Mouse (Mus musculus) heart, embryonic 11.5 days (tissue): ENCODE measurements around the gene Cdk12. TPM values are rescaled to one million over a fixed set of nuclear protein-coding genes. Genes with fewer than 3 reads are reported as not detected.
A peak's percentile ranks its signal among the peaks of the same experiment; 100 is the strongest.
"Not testable (repeated sequence)": the region's sequence is repeated elsewhere in the genome, so short reads cannot be mapped to it uniquely, and the experiment has no call there.

ENCODE experiments used
- ATAC-seq: fragments of 200-750 bp; cut with Nextera tagmentation; replicated peaks from 2 replicates; pipeline ENCODE4 v1.8.0; 2017; ENCODE audit warnings: moderate library complexity; ENCODE audit not compliant: insufficient number of reproducible peaks, low FRiP score, low TSS enrichment
- H3K27ac ChIP-seq: fragments of 300-500 bp; sonication (generic); 2 replicates; pipeline ENCODE4 v1.5.1; 2014; ENCODE audit warnings: mild to moderate bottlenecking, low read depth, low read length
- H3K27me3 ChIP-seq: fragments of 300-500 bp; sonication (generic); 2 replicates; pipeline ENCODE4 v1.6.1; 2014; ENCODE audit warnings: mild to moderate bottlenecking, low read length, mixed read lengths; ENCODE audit not compliant: control insufficient read depth, insufficient read depth
- H3K36me3 ChIP-seq: fragments of 300-500 bp; sonication (generic); 2 replicates; pipeline ENCODE4 v1.6.1; 2014; ENCODE audit warnings: mild to moderate bottlenecking, low read length, moderate library complexity, mixed read lengths; ENCODE audit not compliant: control insufficient read depth, insufficient read depth
- H3K4me1 ChIP-seq: fragments of 300-500 bp; sonication (generic); 2 replicates; pipeline ENCODE4 v1.6.1; 2014; ENCODE audit warnings: low read length; ENCODE audit not compliant: control insufficient read depth, insufficient read depth
- H3K4me2 ChIP-seq: fragments of 300-500 bp; sonication (generic); 2 replicates; pipeline ENCODE4 v1.6.1; 2014; ENCODE audit warnings: mild to moderate bottlenecking, moderate library complexity
- H3K4me3 ChIP-seq: fragments of 300-500 bp; sonication (generic); 2 replicates; pipeline ENCODE4 v1.5.1; 2014; ENCODE audit warnings: low read depth, low read length
- H3K9ac ChIP-seq: fragments of 300-500 bp; sonication (generic); 2 replicates; pipeline ENCODE4 v1.6.1; 2014; ENCODE audit warnings: mild to moderate bottlenecking, low read depth, low read length, moderate library complexity
- H3K9me3 ChIP-seq: fragments of 300-500 bp; sonication (generic); replicated peaks from 2 replicates; pipeline ENCODE4 v1.6.1; 2016; ENCODE audit warnings: low read length; ENCODE audit not compliant: control insufficient read depth
- WGBS: fragments of 180-500 bp; shearing (Covaris S2); extraction: QIAGEN DNeasy Blood & Tissue Kit; methylation state at CpG from one replicate; pipeline ENCODE4 v1.1.7; 2014; ENCODE audit not compliant: insufficient replicate concordance; 5-methylcytosine and 5-hydroxymethylcytosine counted together
- polyA plus RNA-seq: library from polyadenylated mRNA; unstranded; fragments of >200 nt; fragmentation: Nextera tagmentation; extraction: Ambion mirVana; gene quantifications from 2 replicates; pipeline ENCODE4 v1.2.1, GENCODE M21; 2014

Gene Cdk12
- polyA plus RNA-seq, 1 experiment from 2014 or later = 11.4 TPM

GRCm38 (mm10) chr11:98201791-98202640 lies 843 bp upstream of the Cdk12 start:
- 3% methylated on average over 27 of the region's 27 CpGs for WGBS
- Histone ChIP-seq H3K9ac (peak overlapping the region; percentile 100), H3K4me1 (peaks cover 6% of the 10 kb centered on the region; the same call in 1 of the 2 replicates), H3K4me2 (peak overlapping the region; percentile 73), H3K27ac (peak overlapping the region; percentile 100), H3K4me3 (peak overlapping the region; percentile 95), H3K9me3 (no peaks in the 10 kb centered on the region), H3K27me3 (no peaks in the 10 kb centered on the region), H3K36me3 (no peaks in the 10 kb centered on the region)
- 0 out of 2 replicates have a peak, but pooled peaks have one; percentile 19 for ATAC-seq

- H3K4me2 ChIP-seq = peak overlapping the region; percentile 73
Observed at GRCm38 (mm10) chr11:98203351-98203911, 572 bp downstream of the Cdk12 start.

GRCm38 (mm10) chr11:98203931-98204421 lies 1.1 kb downstream of the Cdk12 start:
- Histone ChIP-seq H3K9ac (peak overlapping the region; percentile 100), H3K4me3 (peak overlapping the region; percentile 95), H3K27me3 (no peaks in the 10 kb centered on the region), H3K9me3 (no peaks in the 10 kb centered on the region), H3K27ac (0 out of 2 replicates have a peak overlapping the region, but pooled peaks have one; percentile 100), H3K36me3 (no peaks in the 10 kb centered on the region; the same call in none of the 2 replicates), H3K4me1 (peaks cover 6% of the 10 kb centered on the region; the same call in 1 of the 2 replicates), H3K4me2 (peak overlapping the region; percentile 73)
- no peak for ATAC-seq
- 1% methylated on average over 16 of the region's 16 CpGs for WGBS

More at GRCm38 (mm10) chr11:98203351-98203911, 572 bp downstream of the Cdk12 start:
- ATAC-seq = peak; percentile 43; the same call in 1 of the 2 replicates
- peak overlapping the region; percentile 95 for H3K4me3 ChIP-seq
- H3K36me3 ChIP-seq = no peaks in the 10 kb centered on the region; the same call in 1 of the 2 replicates
- WGBS = under 1% methylated on average over 37 of the region's 37 CpGs
- H3K9ac ChIP-seq = peak overlapping the region; percentile 100
- H3K4me1 ChIP-seq = peaks cover 6% of the 10 kb centered on the region; the same call in 1 of the 2 replicates
- H3K27ac ChIP-seq = peak overlapping the region; percentile 100
- no peaks in the 10 kb centered on the region for H3K27me3 ChIP-seq
- H3K9me3 ChIP-seq = no peaks in the 10 kb centered on the region

GRCm38 (mm10) chr11:98205463-98205862 lies 2.6 kb downstream of the Cdk12 start:
- Histone ChIP-seq H3K4me1 (peaks cover 6% of the 10 kb centered on the region; the same call in 1 of the 2 replicates), H3K4me3 (peak overlapping the region; percentile 23), H3K36me3 (peaks cover 8% of the 10 kb centered on the region), H3K9me3 (no peaks in the 10 kb centered on the region), H3K9ac (no peak overlapping the region), H3K27ac (no peak overlapping the region), H3K4me2 (peak overlapping the region; percentile 51), H3K27me3 (no peaks in the 10 kb centered on the region)
- ATAC-seq = no peak

- 79% methylated on average over 3 of the region's 3 CpGs for WGBS
- H3K27me3 ChIP-seq, H3K9ac ChIP-seq, H3K9me3 ChIP-seq, H3K4me1 ChIP-seq, H3K27ac ChIP-seq, ATAC-seq: not testable (repeated sequence)
- H3K36me3 ChIP-seq = peaks cover 14% of the 10 kb centered on the region
- peak overlapping the region; percentile 51 for H3K4me2 ChIP-seq
- H3K4me3 ChIP-seq = peak overlapping the region; percentile 23; the same call in 1 of the 2 replicates
Observed at GRCm38 (mm10) chr11:98206281-98206680, 3.4 kb downstream of the Cdk12 start.

- not testable (repeated sequence) for H3K27ac ChIP-seq, H3K4me1 ChIP-seq, H3K9me3 ChIP-seq, H3K4me3 ChIP-seq, H3K4me2 ChIP-seq, ATAC-seq, H3K27me3 ChIP-seq, H3K9ac ChIP-seq
- 82% methylated on average over 4 of the region's 5 CpGs for WGBS
- peaks cover 27% of the 10 kb centered on the region for H3K36me3 ChIP-seq
Observed at GRCm38 (mm10) chr11:98209661-98210060, 6.8 kb downstream of the Cdk12 start.

- no peak overlapping the region for H3K27ac ChIP-seq
- H3K9ac ChIP-seq = no peak overlapping the region
- peaks cover 5% of the 10 kb centered on the region; the same call in 1 of the 2 replicates for H3K4me1 ChIP-seq
- no peaks in the 10 kb centered on the region for H3K27me3 ChIP-seq
- no peaks in the 10 kb centered on the region for H3K9me3 ChIP-seq
- H3K4me2 ChIP-seq = no peak overlapping the region
- H3K36me3 ChIP-seq = peaks cover 29% of the 10 kb centered on the region
- H3K4me3 ChIP-seq = no peak overlapping the region
- no peak for ATAC-seq
- WGBS = 96% methylated on average over 1 of the region's 1 CpGs
Observed at GRCm38 (mm10) chr11:98213311-98213710, 10.5 kb downstream of the Cdk12 start.

GRCm38 (mm10) chr11:98226349-98226748 lies 23.5 kb downstream of the Cdk12 start:
- Histone ChIP-seq H3K4me1 (no peaks in the 10 kb centered on the region), H3K36me3 (peaks cover 33% of the 10 kb centered on the region), H3K4me2 (no peak overlapping the region), H3K4me3 (no peak overlapping the region), H3K9me3 (no peaks in the 10 kb centered on the region), H3K27ac (no peak overlapping the region), H3K27me3 (no peaks in the 10 kb centered on the region), H3K9ac (no peak overlapping the region)
- ATAC-seq = no peak
- WGBS = 94% methylated on average over 1 of the region's 1 CpGs
